Mouse (Mus musculus) embryonic facial prominence, embryonic 14.5 days (tissue): Measurements from ENCODE around the gene Wrnip1. TPM values are rescaled to one million over a fixed set of nuclear protein-coding genes. Genes with fewer than 3 reads are reported as not detected.
A peak's percentile ranks its signal among the peaks of the same experiment; 100 is the strongest.
"Not testable (repeated sequence)": the region's sequence is repeated elsewhere in the genome, so short reads cannot be mapped to it uniquely, and the experiment has no call there.

Experiments used
- ATAC-seq: fragments of 200-750 bp; cut with Nextera tagmentation; 2 replicates; pipeline ENCODE4 v1.8.0; 2017; ENCODE audit warnings: low read depth, moderate number of reproducible peaks, moderate TSS enrichment
- DNase-seq: peaks from one replicate; pipeline ENCODE4 v3.0.0-alpha.2; 2015; ENCODE audit warnings: low spot score
- H3K27ac ChIP-seq: fragments of 300-500 bp; sonication (generic); replicated peaks from 2 replicates; pipeline ENCODE4 v1.5.1; 2014; ENCODE audit warnings: low read depth, mild to moderate bottlenecking, low read length, moderate library complexity
- H3K27me3 ChIP-seq: fragments of 300-500 bp; sonication (generic); replicated peaks from 2 replicates; pipeline ENCODE4 v1.6.1; 2014; ENCODE audit warnings: low read length; ENCODE audit not compliant: control insufficient read depth, insufficient read depth
- H3K36me3 ChIP-seq: fragments of 300-500 bp; sonication (generic); 2 replicates; pipeline ENCODE4 v1.6.1; 2014; ENCODE audit warnings: low read length, mixed read lengths; ENCODE audit not compliant: control insufficient read depth, insufficient read depth
- H3K4me1 ChIP-seq: fragments of 300-500 bp; sonication (generic); 2 replicates; pipeline ENCODE4 v1.6.1; 2014; ENCODE audit warnings: antibody characterized with exemption, low read length; ENCODE audit not compliant: control insufficient read depth, insufficient read depth
- H3K4me2 ChIP-seq: fragments of 300-500 bp; sonication (generic); 2 replicates; pipeline ENCODE4 v1.6.1; 2014; ENCODE audit warnings: low read depth, mild to moderate bottlenecking, low read length, moderate library complexity, mixed read lengths
- H3K4me3 ChIP-seq: fragments of 300-500 bp; sonication (generic); 2 replicates; pipeline ENCODE4 v1.5.1; 2014; ENCODE audit warnings: low read depth, mild to moderate bottlenecking, low read length
- H3K9ac ChIP-seq: fragments of 300-500 bp; sonication (generic); 2 replicates; pipeline ENCODE4 v1.6.1; 2014; ENCODE audit warnings: low read depth, mild to moderate bottlenecking, low read length, moderate library complexity, mixed read lengths
- H3K9me3 ChIP-seq: fragments of 300-500 bp; sonication (generic); 2 replicates; pipeline ENCODE4 v1.6.1; 2016; ENCODE audit warnings: low read length; ENCODE audit not compliant: control insufficient read depth
- WGBS: fragments of 180-500 bp; shearing (Covaris S2); extraction: QIAGEN DNeasy Blood & Tissue Kit; methylation state at CpG from one replicate; pipeline ENCODE4 v1.1.7; 2014; 5-methylcytosine and 5-hydroxymethylcytosine counted together
- polyA plus RNA-seq: library from polyadenylated mRNA; unstranded; fragments of >200 nt; fragmentation: Nextera tagmentation; extraction: Ambion mirVana; gene quantifications from 2 replicates; pipeline ENCODE4 v1.2.1, GENCODE M21; 2014

Gene Wrnip1
- polyA plus RNA-seq, 1 experiment from 2014 or later: 27.8 TPM

- H3K4me1 ChIP-seq: no peaks in the 10 kb centered on the region; the same call in 1 of the 2 replicates
- DNase-seq (peak; percentile 90), ATAC-seq (peak; percentile 74; the same call in 1 of the 2 replicates)
- H3K36me3 ChIP-seq: no peaks in the 10 kb centered on the region
- H3K4me2 ChIP-seq: peak within 1 kb of the TSS; percentile 32; the same call in 1 of the 2 replicates
- no peak within 1 kb of the TSS for H3K4me3 ChIP-seq
- no peaks in the 10 kb centered on the region for H3K27me3 ChIP-seq
- 55% methylated on average over 10 of the region's 10 CpGs for WGBS
- H3K27ac ChIP-seq: no peak within 1 kb of the TSS
- H3K9ac ChIP-seq: no peak within 1 kb of the TSS
- H3K9me3 ChIP-seq: no peaks in the 10 kb centered on the region
Observed at GRCm38 (mm10) chr13:32850668-32851404, 49.0 kb downstream of the Wrnip1 start, which contains the start of gene Serpinb1a. Serpinb1a (minus strand) TSS chr13:32851185.

- Histone ChIP-seq H3K36me3 (no peaks in the 10 kb centered on the region), H3K4me1 (no peaks in the 10 kb centered on the region; the same call in 1 of the 2 replicates), H3K4me3 (no peak overlapping the region), H3K4me2 (no peak overlapping the region), H3K9ac (no peak overlapping the region), H3K9me3 (no peaks in the 10 kb centered on the region), H3K27me3 (no peaks in the 10 kb centered on the region), H3K27ac (no peak overlapping the region)
- WGBS: 14% methylated on average over 7 of the region's 7 CpGs
- ATAC-seq (no peak), DNase-seq (peak; percentile 72)
Observed at GRCm38 (mm10) chr13:32851967-32852366, 50.1 kb downstream of the Wrnip1 start.

- 93% methylated on average over 4 of the region's 4 CpGs for WGBS
- DNase-seq (no peak), ATAC-seq (no peak)
- no peak overlapping the region for H3K4me3 ChIP-seq
- H3K9me3 ChIP-seq: no peaks in the 10 kb centered on the region
- no peak overlapping the region for H3K9ac ChIP-seq
- H3K4me2 ChIP-seq: no peak overlapping the region
- no peaks in the 10 kb centered on the region; the same call in 1 of the 2 replicates for H3K4me1 ChIP-seq
- no peaks in the 10 kb centered on the region for H3K36me3 ChIP-seq
- no peaks in the 10 kb centered on the region for H3K27me3 ChIP-seq
- H3K27ac ChIP-seq: no peak overlapping the region
Observed at GRCm38 (mm10) chr13:32852539-32852938, 50.7 kb downstream of the Wrnip1 start.

DNA sequence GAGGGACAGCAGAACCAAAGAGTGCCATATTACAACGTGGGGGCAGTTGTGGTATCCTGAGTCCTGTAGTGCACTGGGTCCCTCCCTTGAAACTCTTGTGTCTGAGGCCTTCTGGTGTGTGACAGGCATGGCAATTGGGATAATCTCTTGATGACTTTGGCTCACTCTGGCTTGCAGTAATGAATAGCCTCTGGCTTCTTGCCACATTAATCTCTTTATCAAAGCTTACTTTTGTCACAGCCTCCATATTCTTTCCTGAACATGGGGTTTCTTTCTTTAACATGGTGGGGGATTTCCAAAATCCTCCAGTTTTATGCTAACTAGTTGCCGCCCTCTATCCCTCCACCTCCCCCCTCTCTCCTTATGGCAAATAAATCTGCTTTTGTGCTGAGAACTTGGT lies 51.2 kb downstream of the Wrnip1 start:
- ATAC-seq (no peak), DNase-seq (peak; percentile 15)
- Histone ChIP-seq H3K36me3 (no peaks in the 10 kb centered on the region), H3K4me1 (no peaks in the 10 kb centered on the region; the same call in 1 of the 2 replicates), H3K27ac (no peak overlapping the region), H3K27me3 (no peaks in the 10 kb centered on the region), H3K4me3 (no peak overlapping the region), H3K9me3 (no peaks in the 10 kb centered on the region), H3K4me2 (no peak overlapping the region), H3K9ac (no peak overlapping the region)
- 60% methylated on average over 2 of the region's 2 CpGs for WGBS

DNA sequence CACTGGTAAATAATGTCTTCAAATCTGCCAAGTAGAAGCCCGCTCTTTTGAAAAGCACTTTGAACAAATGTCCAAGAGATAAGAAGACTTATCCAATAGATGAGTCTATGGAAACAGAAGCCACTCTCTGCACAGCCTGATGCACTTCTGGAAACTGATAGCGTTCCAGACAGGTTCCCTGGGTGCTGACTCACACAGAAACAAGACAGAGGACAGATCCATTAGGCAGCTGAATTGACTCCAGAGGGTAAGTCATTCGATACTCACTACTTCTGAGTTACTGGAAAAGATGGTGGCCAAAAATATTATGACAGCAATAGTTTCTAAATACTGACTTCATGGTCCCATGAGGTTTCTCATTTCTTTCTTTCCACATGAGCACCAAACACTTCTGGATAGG lies 59.0 kb downstream of the Wrnip1 start:
- Histone ChIP-seq H3K9me3 (no peaks in the 10 kb centered on the region), H3K4me2 (no peak overlapping the region), H3K27ac (no peak overlapping the region), H3K36me3 (no peaks in the 10 kb centered on the region), H3K4me1 (no peaks in the 10 kb centered on the region), H3K4me3 (no peak overlapping the region), H3K27me3 (no peaks in the 10 kb centered on the region), H3K9ac (no peak overlapping the region)
- DNase-seq (no peak), ATAC-seq (no peak)
- WGBS: 68% methylated on average over 3 of the region's 3 CpGs

- DNase-seq (no peak), ATAC-seq (no peak)
- no peaks in the 10 kb centered on the region for H3K9me3 ChIP-seq
- H3K27ac ChIP-seq: no peak overlapping the region
- H3K27me3 ChIP-seq: no peaks in the 10 kb centered on the region
- no peaks in the 10 kb centered on the region for H3K36me3 ChIP-seq
- no peak overlapping the region for H3K9ac ChIP-seq
- no peak overlapping the region for H3K4me2 ChIP-seq
- no peaks in the 10 kb centered on the region for H3K4me1 ChIP-seq
- no peak overlapping the region for H3K4me3 ChIP-seq
Observed at GRCm38 (mm10) chr13:32863456-32863855, 61.6 kb downstream of the Wrnip1 start.

DNA sequence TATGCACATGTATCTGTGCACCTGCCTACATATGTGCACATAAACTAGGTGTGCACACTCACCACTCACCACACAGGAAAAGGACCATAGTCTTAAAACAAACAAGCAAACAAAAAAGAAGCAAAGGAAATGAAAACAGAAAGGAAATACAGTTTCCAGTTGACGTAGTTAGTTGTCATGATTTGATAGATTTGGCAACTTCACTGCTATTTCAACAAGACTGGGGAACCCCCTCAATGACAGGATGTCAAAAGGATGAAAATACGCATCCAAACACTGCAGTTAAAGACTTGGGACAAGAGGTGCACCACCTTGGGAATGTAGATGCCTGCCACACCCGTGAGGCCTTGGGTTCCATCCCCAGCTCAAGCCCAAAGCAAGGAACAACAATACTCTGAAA lies 62.7 kb downstream of the Wrnip1 start:
- not testable (repeated sequence) for H3K27ac ChIP-seq, H3K4me1 ChIP-seq, H3K4me2 ChIP-seq, DNase-seq, H3K9me3 ChIP-seq, H3K4me3 ChIP-seq, ATAC-seq, H3K36me3 ChIP-seq, H3K27me3 ChIP-seq, H3K9ac ChIP-seq
- 75% methylated on average over 3 of the region's 3 CpGs for WGBS

GRCm38 (mm10) chr13:32865591-32865990 lies 63.8 kb downstream of the Wrnip1 start:
- 61% methylated on average over 2 of the region's 2 CpGs for WGBS
- H3K4me2 ChIP-seq: no peak overlapping the region
- no peaks in the 10 kb centered on the region for H3K36me3 ChIP-seq
- ATAC-seq: no peak
- no peak overlapping the region for H3K4me3 ChIP-seq
- no peak for DNase-seq
- H3K27me3 ChIP-seq: no peaks in the 10 kb centered on the region
- no peaks in the 10 kb centered on the region for H3K4me1 ChIP-seq
- H3K27ac ChIP-seq: no peak overlapping the region
- H3K9me3 ChIP-seq: no peaks in the 10 kb centered on the region
- H3K9ac ChIP-seq: no peak overlapping the region

- Histone ChIP-seq H3K4me3 (no peak overlapping the region), H3K4me2 (no peak overlapping the region), H3K36me3 (no peaks in the 10 kb centered on the region), H3K9ac (no peak overlapping the region), H3K27ac (no peak overlapping the region), H3K4me1 (no peaks in the 10 kb centered on the region), H3K27me3 (no peaks in the 10 kb centered on the region), H3K9me3 (no peaks in the 10 kb centered on the region)
- peak; percentile 82 for DNase-seq
- WGBS: 7% methylated on average over 9 of the region's 9 CpGs
- ATAC-seq: peak; percentile 57
Observed at GRCm38 (mm10) chr13:32866484-32866883, 64.6 kb downstream of the Wrnip1 start.
